Mouse (Mus musculus) embryonic facial prominence, embryonic 13.5 days (tissue): Measurements from ENCODE around the gene Aldh18a1. TPM values are rescaled to one million over a fixed set of nuclear protein-coding genes. Genes with fewer than 3 reads are reported as not detected.
A peak's percentile ranks its signal among the peaks of the same experiment; 100 is the strongest.
"Not testable (repeated sequence)": the region's sequence is repeated elsewhere in the genome, so short reads cannot be mapped to it uniquely, and the experiment has no call there.

ENCODE experiments used
- ATAC-seq: fragments of 200-750 bp; cut with Nextera tagmentation; 2 replicates; pipeline ENCODE4 v1.8.0; 2017; ENCODE audit warnings: low read depth; ENCODE audit not compliant: insufficient number of reproducible peaks, insufficient read depth, low FRiP score, low TSS enrichment
- H3K27ac ChIP-seq: fragments of 300-500 bp; sonication (generic); 2 replicates; pipeline ENCODE4 v1.5.1; 2015; ENCODE audit warnings: moderate library complexity, mild to moderate bottlenecking, inconsistent platforms
- H3K27me3 ChIP-seq: fragments of 300-500 bp; sonication (generic); 2 replicates; pipeline ENCODE4 v1.6.1; 2015; ENCODE audit warnings: mild to moderate bottlenecking, inconsistent platforms
- H3K36me3 ChIP-seq: fragments of 300-500 bp; sonication (generic); 2 replicates; pipeline ENCODE4 v1.6.1; 2015; ENCODE audit warnings: mild to moderate bottlenecking, inconsistent platforms
- H3K4me1 ChIP-seq: fragments of 300-500 bp; sonication (generic); 2 replicates; pipeline ENCODE4 v1.6.1; 2015; ENCODE audit warnings: inconsistent platforms
- H3K4me2 ChIP-seq: fragments of 300-500 bp; sonication (generic); 2 replicates; pipeline ENCODE4 v1.6.1; 2015; ENCODE audit warnings: moderate library complexity, mild to moderate bottlenecking, inconsistent platforms
- H3K4me3 ChIP-seq: fragments of 300-500 bp; sonication (generic); 2 replicates; pipeline ENCODE4 v1.5.1; 2015; ENCODE audit warnings: mild to moderate bottlenecking, inconsistent platforms
- H3K9ac ChIP-seq: fragments of 300-500 bp; sonication (generic); 2 replicates; pipeline ENCODE4 v1.6.1; 2015; ENCODE audit warnings: mild to moderate bottlenecking, inconsistent platforms
- H3K9me3 ChIP-seq: fragments of 300-500 bp; sonication (generic); 2 replicates; pipeline ENCODE4 v1.6.1; 2016; ENCODE audit warnings: inconsistent platforms
- WGBS: fragments of 180-500 bp; shearing (Covaris S2); methylation state at CpG from one replicate; pipeline ENCODE4 v1.1.7; 2015; ENCODE audit warnings: mixed read lengths; 5-methylcytosine and 5-hydroxymethylcytosine counted together
- polyA plus RNA-seq: library from polyadenylated mRNA; unstranded; fragments of >200 nt; fragmentation: Nextera tagmentation; extraction: Ambion mirVana; gene quantifications from 2 replicates; pipeline ENCODE4 v1.2.1, GENCODE M21; 2015

Aldh18a1 gene
- polyA plus RNA-seq, 1 experiment from 2014 or later = 73.4 TPM

GRCm38 (mm10) chr19:40611830-40612506 is 23.7 kb upstream of the Aldh18a1 start, which contains the start of the genes Tctn3 and Entpd1:
Gene Tctn3, minus strand, starts transcription at chr19:40612233.
Gene Entpd1, plus strand, starts transcription at chr19:40612366.
- Histone ChIP-seq H3K4me3 (peak within 1 kb of the TSS; percentile 84), H3K36me3 (peaks cover 21% of the 10 kb centered on the region), H3K9ac (peak within 1 kb of the TSS; percentile 78), H3K4me2 (peak within 1 kb of the TSS; percentile 85), H3K27me3 (no peaks in the 10 kb centered on the region), H3K4me1 (peaks cover 7% of the 10 kb centered on the region), H3K9me3 (no peaks in the 10 kb centered on the region), H3K27ac (no peak within 1 kb of the TSS)
- ATAC-seq = peak; percentile 100
- WGBS = under 1% methylated on average over 45 of the region's 45 CpGs

GRCm38 (mm10) chr19:40607676-40608075 is 19.4 kb upstream of the Aldh18a1 start:
- ATAC-seq = no peak
- Histone ChIP-seq H3K36me3 (peaks cover 50% of the 10 kb centered on the region), H3K9ac (no peak overlapping the region), H3K4me3 (no peak overlapping the region), H3K4me2 (no peak overlapping the region), H3K27me3 (no peaks in the 10 kb centered on the region), H3K4me1 (peaks cover 7% of the 10 kb centered on the region), H3K9me3 (no peaks in the 10 kb centered on the region), H3K27ac (no peak overlapping the region)
- 93% methylated on average over 6 of the region's 6 CpGs for WGBS

GRCm38 (mm10) chr19:40605189-40605588 is 16.9 kb upstream of the Aldh18a1 start:
- H3K4me3 ChIP-seq = no peak overlapping the region
- H3K27me3 ChIP-seq = no peaks in the 10 kb centered on the region
- H3K27ac ChIP-seq = no peak overlapping the region
- WGBS = 95% methylated on average over 9 of the region's 9 CpGs
- H3K9me3 ChIP-seq = no peaks in the 10 kb centered on the region
- no peak for ATAC-seq
- no peak overlapping the region for H3K4me2 ChIP-seq
- H3K9ac ChIP-seq = no peak overlapping the region
- no peaks in the 10 kb centered on the region for H3K4me1 ChIP-seq
- peaks cover 51% of the 10 kb centered on the region for H3K36me3 ChIP-seq

GRCm38 (mm10) chr19:40601870-40602269 is 13.6 kb upstream of the Aldh18a1 start:
- Histone ChIP-seq H3K27ac (no peak overlapping the region), H3K4me2 (no peak overlapping the region), H3K9me3 (no peaks in the 10 kb centered on the region), H3K36me3 (peaks cover 43% of the 10 kb centered on the region), H3K9ac (no peak overlapping the region), H3K27me3 (no peaks in the 10 kb centered on the region), H3K4me1 (no peaks in the 10 kb centered on the region), H3K4me3 (no peak overlapping the region)
- ATAC-seq = no peak
- 89% methylated on average over 3 of the region's 3 CpGs for WGBS

- peaks cover 40% of the 10 kb centered on the region for H3K36me3 ChIP-seq
- not testable (repeated sequence) for H3K4me3 ChIP-seq, H3K4me2 ChIP-seq, H3K4me1 ChIP-seq, H3K9me3 ChIP-seq, H3K9ac ChIP-seq, ATAC-seq, H3K27me3 ChIP-seq, H3K27ac ChIP-seq
- 89% methylated on average over 5 of the region's 5 CpGs for WGBS
Observed at GRCm38 (mm10) chr19:40600846-40601245, 12.6 kb upstream of the Aldh18a1 start.

- whole genome bisulfite sequencing = 84% methylated on average over 8 of the region's 8 CpGs
- no peak overlapping the region for H3K4me3 ChIP-seq
- no peak for ATAC-seq
- no peaks in the 10 kb centered on the region for H3K4me1 ChIP-seq
- peaks cover 27% of the 10 kb centered on the region for H3K36me3 ChIP-seq
- no peak overlapping the region for H3K9ac ChIP-seq
- no peak overlapping the region for H3K27ac ChIP-seq
- no peaks in the 10 kb centered on the region for H3K9me3 ChIP-seq
- H3K4me2 ChIP-seq = no peak overlapping the region
- no peaks in the 10 kb centered on the region for H3K27me3 ChIP-seq
Observed at GRCm38 (mm10) chr19:40595831-40596230, 7.6 kb upstream of the Aldh18a1 start.

GRCm38 (mm10) chr19:40595231-40595630 is 7.0 kb upstream of the Aldh18a1 start:
- H3K27me3 ChIP-seq = no peaks in the 10 kb centered on the region
- H3K4me2 ChIP-seq = no peak overlapping the region
- no peaks in the 10 kb centered on the region for H3K4me1 ChIP-seq
- no peak for ATAC-seq
- no peak overlapping the region for H3K27ac ChIP-seq
- whole genome bisulfite sequencing = 88% methylated on average over 3 of the region's 3 CpGs
- no peaks in the 10 kb centered on the region for H3K9me3 ChIP-seq
- H3K36me3 ChIP-seq = peaks cover 27% of the 10 kb centered on the region
- H3K9ac ChIP-seq = no peak overlapping the region
- no peak overlapping the region for H3K4me3 ChIP-seq

- Histone ChIP-seq H3K27ac (peak overlapping the region; percentile 74), H3K9me3 (no peaks in the 10 kb centered on the region), H3K4me1 (peaks cover 17% of the 10 kb centered on the region), H3K4me3 (peak overlapping the region; percentile 81), H3K9ac (peak overlapping the region; percentile 84), H3K36me3 (peaks cover 7% of the 10 kb centered on the region; the same call in 1 of the 2 replicates), H3K4me2 (peak overlapping the region; percentile 82), H3K27me3 (no peaks in the 10 kb centered on the region)
- 1% methylated on average over 10 of the region's 10 CpGs for WGBS
- no peak for ATAC-seq
Observed at GRCm38 (mm10) chr19:40589530-40589880, 1.2 kb upstream of the Aldh18a1 start.

- H3K36me3 ChIP-seq = peaks cover 5% of the 10 kb centered on the region; the same call in 1 of the 2 replicates
- H3K4me2 ChIP-seq = peak overlapping the region; percentile 82
- H3K4me3 ChIP-seq = peak overlapping the region; percentile 81
- peaks cover 17% of the 10 kb centered on the region for H3K4me1 ChIP-seq
- H3K27ac ChIP-seq = peak overlapping the region; percentile 74
- H3K9me3 ChIP-seq = no peaks in the 10 kb centered on the region
- WGBS = under 1% methylated on average over 18 of the region's 18 CpGs
- H3K27me3 ChIP-seq = no peaks in the 10 kb centered on the region
- ATAC-seq = 0 out of 2 replicates have a peak, but pooled peaks have one; percentile 52
- H3K9ac ChIP-seq = peak overlapping the region; percentile 84
Observed at GRCm38 (mm10) chr19:40588847-40589529, 725 bp upstream of the Aldh18a1 start.

GRCm38 (mm10) chr19:40587491-40588292 is 571 bp downstream of the Aldh18a1 start:
- no peak; the same call in 1 of the 2 replicates for ATAC-seq
- H3K4me2 ChIP-seq = peak overlapping the region; percentile 82
- H3K27ac ChIP-seq = peak overlapping the region; percentile 48; the same call in 1 of the 2 replicates
- no peaks in the 10 kb centered on the region for H3K27me3 ChIP-seq
- H3K9me3 ChIP-seq = no peaks in the 10 kb centered on the region
- peaks cover 17% of the 10 kb centered on the region for H3K4me1 ChIP-seq
- peak overlapping the region; percentile 84 for H3K9ac ChIP-seq
- 3% methylated on average over 30 of the region's 30 CpGs for WGBS
- peak overlapping the region; percentile 81 for H3K4me3 ChIP-seq
- peaks cover 18% of the 10 kb centered on the region for H3K36me3 ChIP-seq

- Histone ChIP-seq H3K4me1 (peaks cover 17% of the 10 kb centered on the region), H3K4me2 (peak overlapping the region; percentile 82), H3K9ac (peak overlapping the region; percentile 84), H3K36me3 (peaks cover 26% of the 10 kb centered on the region), H3K4me3 (peak overlapping the region; percentile 81), H3K9me3 (no peaks in the 10 kb centered on the region), H3K27ac (no peak overlapping the region), H3K27me3 (no peaks in the 10 kb centered on the region)
- ATAC-seq = no peak
- 48% methylated on average over 7 of the region's 7 CpGs for WGBS
Observed at GRCm38 (mm10) chr19:40586908-40587307, 1.4 kb downstream of the Aldh18a1 start.
